Mouse (Mus musculus): ENCODE measurements around the gene Dhx33.

The Dhx33 gene

GRCm38 (mm10) chr11:70982030-70982429 lies 22.2 kb downstream of the Dhx33 start:
- no peak for DNase-seq

GRCm38 (mm10) chr11:70980751-70981510 lies 23.3 kb downstream of the Dhx33 start:
- no peak for DNase-seq

- DNase-seq: no peak
Observed at GRCm38 (mm10) chr11:70980232-70980631, 24.0 kb downstream of the Dhx33 start.

- DNase-seq: no peak
Observed at GRCm38 (mm10) chr11:70977293-70977692, 26.9 kb downstream of the Dhx33 start.

- no peak for DNase-seq
Observed at GRCm38 (mm10) chr11:70975193-70975592, 29.0 kb downstream of the Dhx33 start.

GRCm38 (mm10) chr11:70973947-70974346 lies 30.3 kb downstream of the Dhx33 start:
- no peak for DNase-seq

- DNase-seq: no peak
Observed at GRCm38 (mm10) chr11:70972586-70972985, 31.7 kb downstream of the Dhx33 start.

- DNase-seq: no peak
Observed at GRCm38 (mm10) chr11:70970560-70971540, 33.4 kb downstream of the Dhx33 start.

- peak; percentile 94 to 97 for DNase-seq
Observed at GRCm38 (mm10) chr11:70969821-70970559, 34.2 kb downstream of the Dhx33 start, which contains the start of the genes Nup88 and Rpain. Nup88 (minus strand) TSS chr11:70969973. Rpain (plus strand) TSS chr11:70970213.

GRCm38 (mm10) chr11:70969271-70969794 lies 34.9 kb downstream of the Dhx33 start:
- DNase-seq: no peak

- DNase-seq: no peak
Observed at GRCm38 (mm10) chr11:70964222-70964907, 39.9 kb downstream of the Dhx33 start.

- no peak for DNase-seq
Observed at GRCm38 (mm10) chr11:70960786-70961554, 43.3 kb downstream of the Dhx33 start.

- DNase-seq: no peak
Observed at GRCm38 (mm10) chr11:70954711-70955110, 49.5 kb downstream of the Dhx33 start.

GRCm38 (mm10) chr11:70944935-70945817 lies 59.1 kb downstream of the Dhx33 start:
- DNase-seq: no peak

- DNase-seq: no peak
Observed at GRCm38 (mm10) chr11:70943651-70944050, 60.6 kb downstream of the Dhx33 start.

GRCm38 (mm10) chr11:70942596-70942995 lies 61.6 kb downstream of the Dhx33 start:
- DNase-seq: no peak

- DNase-seq: no peak
Observed at GRCm38 (mm10) chr11:70935316-70935715, 68.9 kb downstream of the Dhx33 start.
